Mouse (Mus musculus): ENCODE measurements around the gene Il12rb1. TPM values are rescaled to one million over a fixed set of nuclear protein-coding genes. Genes with fewer than 3 reads are reported as not detected.

The Il12rb1 gene
- total RNA-seq, 2 experiments from 2014 or later = 0.07 to 1.5 TPM

DNA sequence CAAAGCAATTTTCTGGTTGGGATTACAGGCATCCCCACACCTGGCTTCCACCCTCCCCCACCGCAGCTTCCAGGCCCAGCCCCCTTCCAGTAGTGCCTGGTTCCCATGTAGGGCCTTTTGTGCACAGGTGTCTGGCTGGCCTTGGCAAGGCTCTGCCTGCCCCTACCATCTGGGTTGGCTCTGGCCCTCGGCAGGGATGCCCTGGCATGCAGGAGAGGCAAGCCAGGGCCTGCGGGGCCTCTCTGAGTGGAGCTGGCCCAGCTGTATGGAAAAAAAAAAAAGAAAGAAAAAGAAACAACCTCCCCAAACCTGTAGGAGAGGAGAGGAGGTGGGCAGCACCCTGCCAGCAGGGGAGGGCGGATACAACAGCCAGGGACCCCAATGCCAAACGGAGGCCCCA is 34.8 kb upstream of the Il12rb1 start:
- ATAC-seq (ENCODE audit: poor library complexity, severe bottlenecking) = no peak

DNA sequence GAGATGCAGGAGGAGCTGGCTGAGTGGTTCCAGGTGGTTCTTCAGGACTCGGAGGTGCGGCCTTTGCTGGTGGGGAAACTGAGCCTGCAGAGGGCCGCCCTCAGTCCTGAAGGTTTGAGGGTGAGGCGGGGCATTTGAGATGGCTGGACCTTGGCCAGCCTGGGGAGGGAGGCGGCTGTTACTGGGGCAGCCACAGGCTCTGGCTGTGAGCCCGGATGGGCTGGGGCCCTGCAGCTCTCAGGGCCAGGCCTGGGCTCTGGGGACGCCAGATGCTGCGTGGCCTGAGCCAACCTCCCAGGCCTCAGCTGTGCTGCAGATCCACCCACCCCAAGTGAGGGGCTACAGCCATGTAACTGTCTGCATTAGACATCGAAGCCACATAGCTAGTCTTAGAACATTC is 34.4 kb upstream of the Il12rb1 start:
- no peak for ATAC-seq (ENCODE audit: poor library complexity, severe bottlenecking)

- no peak for ATAC-seq (ENCODE audit: poor library complexity, severe bottlenecking)
Measured at GRCm38 (mm10) chr8:70774740-70775139, 33.5 kb upstream of the Il12rb1 start.

DNA sequence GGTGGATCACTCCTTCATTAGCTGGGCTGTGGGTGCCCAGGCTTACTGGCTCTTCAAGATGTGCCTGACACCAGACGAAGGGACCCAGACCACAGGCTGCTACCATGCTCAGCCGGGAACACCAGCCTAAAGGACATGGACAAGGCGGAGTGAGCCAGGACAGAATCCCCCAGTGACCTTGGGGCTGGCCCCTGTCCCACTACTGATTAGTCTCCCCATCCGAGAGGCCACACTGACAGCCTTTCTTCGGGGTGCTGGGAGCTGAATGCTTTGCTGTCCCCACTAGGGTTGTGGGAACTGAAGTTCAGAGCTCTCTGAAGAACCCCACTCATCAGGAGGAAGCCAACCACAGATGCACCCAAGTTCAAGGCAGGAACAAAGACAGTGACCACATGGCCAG is 33.0 kb upstream of the Il12rb1 start:
- ATAC-seq (ENCODE audit: poor library complexity, severe bottlenecking) = no peak

DNA sequence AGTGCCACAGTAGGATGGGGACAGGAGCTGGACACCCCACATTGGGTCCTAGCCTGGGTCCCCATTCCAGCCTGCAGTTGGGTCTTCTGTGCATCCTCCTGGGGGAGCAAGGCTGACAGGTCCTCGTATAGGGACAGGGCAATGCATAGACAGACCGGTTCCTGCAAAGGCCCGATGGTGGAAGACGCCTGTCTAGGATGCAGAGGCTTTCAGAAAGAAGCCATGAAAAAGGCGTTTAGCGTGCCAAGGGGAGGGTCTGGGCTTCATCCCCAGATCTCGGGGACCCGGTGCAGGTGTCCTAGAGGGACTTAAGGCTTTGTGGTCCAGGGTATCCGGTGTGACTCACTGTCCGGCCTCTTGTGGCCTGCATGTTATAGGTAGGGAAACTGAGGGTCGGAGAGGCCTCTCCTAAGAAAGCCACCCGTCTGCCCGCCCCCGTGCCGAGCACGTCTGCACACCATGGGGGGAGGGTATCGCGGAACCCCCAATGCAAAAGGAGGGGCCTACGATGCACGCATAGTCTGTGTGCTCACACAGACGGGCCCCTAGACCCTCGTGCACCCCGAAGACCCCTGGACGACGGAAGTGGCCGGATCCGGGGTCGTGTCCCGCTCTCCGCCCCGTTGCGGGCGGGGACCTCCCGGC is 32.3 kb upstream of the Il12rb1 start:
- no peak for ATAC-seq (ENCODE audit: poor library complexity, severe bottlenecking)

DNA sequence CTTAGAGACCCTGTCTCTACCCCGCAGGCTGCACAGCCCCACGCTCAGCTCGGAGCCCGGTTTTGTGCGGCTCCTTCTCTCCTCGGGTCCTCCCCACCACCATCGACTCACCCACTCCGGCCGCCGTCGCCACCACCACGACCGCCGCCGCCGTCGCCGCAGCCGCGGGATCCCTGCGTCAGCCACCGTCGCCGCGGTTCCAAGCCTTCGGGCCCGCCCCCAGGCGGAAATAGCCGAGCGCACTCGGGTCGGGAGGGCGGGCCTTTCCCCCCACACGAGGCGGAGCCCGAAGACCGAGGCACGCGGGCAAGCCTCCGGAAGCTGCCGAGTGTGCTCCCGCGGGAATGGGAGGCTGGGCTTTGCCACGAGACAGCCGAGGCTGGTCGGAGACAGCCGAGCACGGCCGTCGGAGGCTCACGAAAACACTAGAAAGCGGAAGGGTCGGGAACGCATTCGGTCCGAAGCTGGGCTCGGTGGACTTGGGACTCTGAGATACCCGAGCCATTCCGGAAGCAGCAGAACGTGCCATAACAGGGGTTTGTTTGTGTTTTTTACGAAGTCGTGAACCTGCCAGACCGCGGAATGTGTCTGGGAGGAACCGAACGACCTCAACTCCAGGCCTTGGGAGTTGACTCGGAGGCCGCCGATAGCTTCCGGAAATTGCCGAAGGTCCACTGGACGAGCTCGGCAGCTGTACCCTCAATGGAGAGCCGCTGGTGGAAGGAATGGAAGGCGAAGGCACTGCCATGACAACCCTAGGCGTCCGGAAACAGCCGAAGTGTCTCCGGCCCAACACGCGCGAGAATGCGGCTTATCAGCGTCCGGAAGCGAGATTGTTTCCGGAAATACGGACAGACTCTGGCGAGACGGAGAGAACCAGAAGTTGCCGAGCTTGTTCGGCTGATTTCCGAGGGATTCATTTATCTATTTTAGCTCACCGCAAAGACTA is 31.5 kb upstream of the Il12rb1 start, which contains the start of gene Pik3r2:
Pik3r2 (minus strand) TSS at position 218 of the 949 bp plus-strand sequence.
- peak; percentile 81 for ATAC-seq (ENCODE audit: poor library complexity, severe bottlenecking)

DNA sequence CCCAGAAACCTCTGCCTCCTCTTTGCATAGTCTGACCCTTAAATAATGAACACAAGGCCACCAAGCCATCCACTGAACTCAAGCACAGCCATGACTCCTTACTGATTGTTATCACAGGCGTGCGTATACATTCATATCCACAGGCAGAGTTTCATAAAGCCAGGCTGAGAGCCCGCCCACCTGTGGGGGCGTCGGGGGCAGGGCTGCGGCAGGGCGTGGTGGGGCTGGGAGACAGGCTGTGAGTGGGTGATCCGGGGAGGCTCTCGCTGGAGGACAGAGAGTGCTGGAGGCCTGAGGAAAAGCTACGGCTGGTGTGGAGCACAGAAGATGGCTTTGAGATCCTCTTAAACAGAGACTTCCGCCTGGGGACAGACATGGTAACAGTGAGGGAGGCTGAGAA is 28.2 kb upstream of the Il12rb1 start:
- ATAC-seq (ENCODE audit: poor library complexity, severe bottlenecking) = no peak

DNA sequence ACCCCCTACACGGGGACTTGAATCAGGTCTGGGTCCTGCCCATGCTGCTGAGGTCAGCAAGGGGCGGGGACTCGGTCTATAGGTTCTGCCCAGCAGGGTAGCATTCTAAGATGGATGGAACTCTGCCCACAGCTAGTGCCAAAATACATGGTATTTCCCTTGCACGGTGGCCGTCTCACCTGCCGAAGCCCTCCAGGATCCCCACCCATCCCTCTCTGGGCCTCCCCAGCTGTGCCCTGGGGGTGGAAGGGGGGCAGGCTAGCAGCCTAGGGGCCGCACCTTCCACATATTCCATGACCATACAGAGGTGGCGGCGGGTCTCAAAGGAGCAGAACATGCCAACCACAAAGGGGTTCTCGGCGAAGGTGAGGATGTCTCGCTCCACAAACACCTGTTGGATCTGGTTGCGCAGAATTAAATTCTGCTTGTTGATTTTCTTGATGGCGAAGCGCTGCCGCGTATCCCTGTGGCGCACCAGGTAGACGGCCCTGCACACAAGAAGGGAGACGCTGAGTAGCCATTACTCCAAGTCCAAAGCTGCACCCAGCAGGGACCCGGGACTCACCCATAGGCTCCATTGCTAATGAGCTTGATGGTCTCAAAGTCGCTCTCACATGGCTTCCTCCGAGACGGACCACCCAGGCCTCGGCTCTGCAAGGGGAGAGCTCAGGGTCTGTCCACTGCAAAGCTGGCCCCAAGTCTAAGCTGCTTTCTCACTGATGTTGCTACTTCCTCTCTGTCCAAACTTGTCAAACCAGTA is 21.8 kb upstream of the Il12rb1 start:
- ATAC-seq (ENCODE audit: poor library complexity, severe bottlenecking) = no peak

- no peak for ATAC-seq (ENCODE audit: poor library complexity, severe bottlenecking)
Measured at GRCm38 (mm10) chr8:70787051-70787445, 21.2 kb upstream of the Il12rb1 start.

DNA sequence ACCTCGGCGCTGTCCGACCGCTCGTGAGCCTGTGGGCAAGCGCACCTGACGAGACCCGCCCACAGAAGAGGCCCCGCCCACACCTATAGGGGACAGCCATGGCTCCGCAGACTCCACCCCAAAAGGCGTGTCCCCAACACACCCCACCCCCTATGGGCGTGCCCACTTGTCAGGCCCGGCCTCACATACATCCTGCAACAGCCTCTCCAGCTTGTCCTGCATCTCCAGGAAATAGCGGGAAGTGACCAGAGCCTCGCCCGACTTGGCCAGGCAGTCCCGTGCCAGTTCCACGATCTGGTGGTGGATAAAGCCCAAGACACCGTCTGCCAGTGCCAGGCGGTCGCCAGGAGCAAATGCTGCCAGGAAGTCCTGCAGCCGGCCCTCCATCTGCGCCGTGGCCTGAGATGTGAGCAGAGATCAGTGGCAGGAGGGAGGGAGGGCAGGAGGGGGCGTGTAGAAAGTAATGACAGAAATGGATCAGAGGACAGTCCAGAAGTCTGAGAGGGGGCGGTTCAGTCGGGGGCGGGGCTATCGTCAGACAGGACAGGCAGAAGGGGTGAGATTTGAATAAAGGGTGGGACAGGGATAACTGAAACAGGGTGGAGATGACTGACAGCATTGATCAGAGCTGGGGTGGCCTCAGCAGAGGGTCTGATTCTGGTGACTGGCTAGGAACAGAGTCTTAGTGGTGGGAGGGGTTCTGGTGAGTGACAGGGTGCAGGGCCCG is 20.1 kb upstream of the Il12rb1 start:
- ATAC-seq (ENCODE audit: poor library complexity, severe bottlenecking) = no peak

- ATAC-seq (ENCODE audit: poor library complexity, severe bottlenecking) = no peak
Measured at GRCm38 (mm10) chr8:70789046-70789445, 19.2 kb upstream of the Il12rb1 start.

GRCm38 (mm10) chr8:70790846-70791245 is 17.4 kb upstream of the Il12rb1 start:
- ATAC-seq (ENCODE audit: poor library complexity, severe bottlenecking) = no peak

GRCm38 (mm10) chr8:70791294-70791701 is 17.0 kb upstream of the Il12rb1 start:
- peak; percentile 72 for ATAC-seq (ENCODE audit: poor library complexity, severe bottlenecking)

- ATAC-seq (ENCODE audit: poor library complexity, severe bottlenecking) = peak; percentile 75
Measured at GRCm38 (mm10) chr8:70791975-70792691, 16.1 kb upstream of the Il12rb1 start.

GRCm38 (mm10) chr8:70792700-70793099 is 15.5 kb upstream of the Il12rb1 start:
- ATAC-seq (ENCODE audit: poor library complexity, severe bottlenecking) = peak; percentile 21

- no peak for ATAC-seq (ENCODE audit: poor library complexity, severe bottlenecking)
Measured at GRCm38 (mm10) chr8:70794215-70794614, 14.0 kb upstream of the Il12rb1 start.

DNA sequence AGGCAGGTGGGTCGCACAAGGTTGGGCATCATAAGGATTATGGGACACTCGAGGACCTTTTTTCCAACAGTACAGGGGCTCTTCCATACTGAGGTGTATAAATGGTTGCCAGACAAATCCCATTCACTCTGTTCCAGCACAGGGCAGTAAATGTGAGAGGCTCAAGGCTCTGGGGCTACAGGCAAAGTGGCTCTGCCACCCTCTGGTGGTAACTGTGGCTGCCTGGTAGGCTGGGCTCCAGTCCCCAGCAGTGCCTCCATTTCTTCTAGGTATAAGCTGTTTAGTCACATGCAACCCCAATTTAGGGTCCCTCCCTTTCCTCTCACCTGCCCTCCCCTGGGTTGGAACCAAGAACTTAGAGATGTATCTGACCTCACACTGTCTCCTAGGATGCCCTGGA is 12.9 kb upstream of the Il12rb1 start:
- no peak for ATAC-seq (ENCODE audit: poor library complexity, severe bottlenecking)

- ATAC-seq (ENCODE audit: poor library complexity, severe bottlenecking) = no peak
Measured at GRCm38 (mm10) chr8:70796403-70797080, 11.7 kb upstream of the Il12rb1 start.

Measured in megakaryocyte, adult 5-6 weeks (primary cell).